Mouse (Mus musculus): Measurements from ENCODE around the gene Scaf8.

DNA sequence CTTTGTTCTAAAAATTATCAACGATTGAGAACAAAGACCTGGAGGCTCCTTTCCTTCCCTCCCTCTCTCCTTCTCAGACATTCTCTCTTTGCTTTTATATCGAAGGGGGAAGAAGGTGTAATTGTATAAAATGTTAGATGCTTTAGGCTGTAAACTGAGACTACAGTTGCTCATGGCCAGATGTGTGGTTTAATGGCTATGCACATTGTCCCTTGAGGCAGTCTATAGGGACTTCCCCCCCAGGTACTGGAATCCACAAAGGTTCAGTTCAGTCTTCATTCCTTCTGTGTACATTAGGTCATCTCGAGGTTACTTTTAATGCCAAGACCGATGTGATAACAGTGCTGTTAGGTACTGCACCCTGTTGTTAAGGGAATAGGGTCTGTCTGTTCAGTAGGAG lies 89.1 kb downstream of the Scaf8 start:
- TF ChIP-seq CTCF (conservative IDR thresholded peaks at IDR 0.05; ENCODE audit: insufficient read depth, insufficient read length, low read depth, low read length) = no peak
- TF ChIP-seq POLR2A (IDR thresholded peaks at IDR 0.05; ENCODE audit: low read depth, low read length) = no peak
